Comparison of ENCODE assay signal across 24 mouse cellular contexts in the genomic region with DNA sequence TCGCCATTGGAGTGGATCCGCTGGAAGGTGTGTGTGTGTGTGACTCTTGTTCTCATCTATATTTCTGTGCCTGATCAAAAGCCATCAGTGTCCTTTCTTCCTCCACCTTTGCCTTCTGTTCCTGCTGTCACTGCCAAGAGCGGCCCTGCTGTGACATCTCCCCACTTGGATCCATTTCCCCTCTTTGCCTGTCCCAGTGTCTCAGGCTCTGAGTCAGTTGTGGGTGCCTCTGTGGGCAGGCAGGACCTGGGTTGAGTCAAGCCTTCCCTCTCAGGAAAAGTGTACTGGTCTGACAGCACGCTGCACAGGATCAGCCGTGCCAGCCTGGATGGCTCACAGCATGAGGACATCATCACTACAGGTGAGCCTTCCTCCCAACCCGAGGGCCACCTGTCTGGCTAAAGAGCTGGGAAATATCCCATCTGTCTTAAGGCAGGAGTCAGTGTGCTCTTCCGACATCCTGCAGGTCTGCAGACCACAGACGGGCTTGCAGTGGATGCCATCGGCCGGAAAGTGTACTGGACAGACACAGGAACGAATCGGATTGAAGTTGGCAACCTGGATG. TPM values are rescaled to one million over a fixed set of nuclear protein-coding genes. Genes with fewer than 3 reads are reported as not detected.
DNase-seq lines count a peak whose midpoint lies in the region; ATAC-seq and TF ChIP-seq lines count a peak whose summit lies in the region.
"Had no signal": no experiment of that assay in that cellular context is flagged by ENCODE, and none has a peak within 500 bp of the region (broad histone marks: within the 10 kb centered on the region; RNA-seq: fewer than 3 reads in every experiment).

No protein-coding gene starts in this region.

- no peak for TF ChIP-seq CTCF in cerebellum, adult 2 months (IDR thresholded peaks at IDR 0.05; ENCODE audit: borderline replicate concordance, insufficient read depth, low read depth, low read length)

- TF ChIP-seq POLR2A in cerebellum, adult 2 months (IDR thresholded peaks at IDR 0.05; ENCODE audit: borderline replicate concordance, insufficient read depth, low read length), result 0 out of 2 replicates have a peak, but pooled peaks have one; percentile 30

- ATAC-seq in cerebellum, adult (ENCODE audit: insufficient number of reproducible peaks, low FRiP score, low TSS enrichment), result peak; percentile 89
- ATAC-seq: CD4-positive, CD25-positive, alpha-beta regulatory T cell, adult 4 months; forebrain, embryonic 14.5 days; hindbrain, postnatal 0 days had no signal

- peak overlapping the region; percentile 89 for H3K27ac ChIP-seq in cerebellum, adult 2 months (ENCODE audit: insufficient read depth, low read length)
- H3K27ac ChIP-seq: embryonic facial prominence, embryonic 15.5 days; forebrain, embryonic 10.5 days; gastrocnemius, adult 2 months; heart, adult 2 months; heart, embryonic 15.5 days; hindbrain, embryonic 13.5 days; hindbrain, postnatal 0 days had no signal

- peaks cover 32% of the 10 kb centered on the region for H3K4me1 ChIP-seq in cerebellum, adult 2 months (ENCODE audit: control insufficient read depth, insufficient read depth, low read length)
- H3K4me1 ChIP-seq: embryonic facial prominence, embryonic 15.5 days; forebrain, embryonic 10.5 days; heart, embryonic 15.5 days; hindbrain, embryonic 13.5 days had no signal

- H3K27me3 ChIP-seq in cerebellum, adult 2 months (ENCODE audit: control insufficient read depth, insufficient read depth, low read length), result no peaks in the 10 kb centered on the region
- H3K27me3 ChIP-seq: embryonic facial prominence, embryonic 15.5 days; heart, embryonic 15.5 days; hindbrain, embryonic 13.5 days had no signal

- no peak overlapping the region for H3K4me3 ChIP-seq in cerebellum, adult 2 months (replicated peaks; ENCODE audit: insufficient read depth, low read depth, low read length)
- H3K4me3 ChIP-seq: embryonic facial prominence, embryonic 15.5 days; erythroblast, embryonic 14.5 days; forebrain, embryonic 10.5 days; gastrocnemius, adult 2 months; heart, adult 2 months; heart, embryonic 15.5 days; hindbrain, embryonic 13.5 days had no signal

- WGBS in cerebellum, adult 2 months, result 10% methylated on average over 12 of the region's 12 CpGs

- DNase-seq in cerebellum, postnatal 4 days (ENCODE audit: low spot score in 2 of 2), result no peak
- peak; percentile 90 to 96 for DNase-seq in cerebellum, adult 2 months
- peak; percentile 66 to 79 for DNase-seq in cerebellum, postnatal 10 days
- DNase-seq in gastrocnemius, postnatal 4 days (ENCODE audit: low spot score in 2 of 2), result no peak
- DNase-seq in adrenal gland, adult 2 months, result no peak
- DNase-seq in layer of hippocampus, adult 18-20 months (ENCODE audit: low spot score in 2 of 2), result no peak
- DNase-seq: adrenal gland, postnatal 14 days; B cell, adult 2 months; embryo, embryonic 11 days; gastrocnemius, adult 2 months; gastrocnemius, postnatal 25 days; heart, adult 2 months; heart, postnatal 14 days; kidney, adult 11 months had no signal

RNA-seq across cellular contexts. Expression of a gene that starts 34.4 kb away (rescaled TPM):
- polyA plus RNA-seq in cerebellum, adult 2 months (2012; rRNA removed), result 97.8 and 121 TPM in 2 replicates
- total RNA-seq in gastrocnemius, postnatal 4 days (2021), result 10 to 100 TPM; 61.6 to 63.3 TPM
- total RNA-seq in adrenal gland, adult 2 months (2021), result 10 to 100 TPM; 36.6 to 40.3 TPM
- 2.3 and 2.9 TPM in 2 replicates for polyA plus RNA-seq in adrenal gland, adult 2 months (2012; rRNA removed)
- total RNA-seq in layer of hippocampus, adult 18-20 months (2021), result 100 to 1,000 TPM; 110 to 118 TPM

RNA-seq across cellular contexts. Expression of a gene that starts 34.8 kb away (rescaled TPM):
- polyA plus RNA-seq in cerebellum, adult 2 months (2012; rRNA removed), result 5.5 and 5.9 TPM in 2 replicates
- 10 to 100 TPM; 33.8 to 34.7 TPM for total RNA-seq in gastrocnemius, postnatal 4 days (2021)
- 1 to 10 TPM; 3.5 to 6.5 TPM for total RNA-seq in adrenal gland, adult 2 months (2021)
- 2.0 and 2.4 TPM in 2 replicates for polyA plus RNA-seq in adrenal gland, adult 2 months (2012; rRNA removed)
- 10 to 100 TPM; 27.2 to 31.2 TPM for total RNA-seq in layer of hippocampus, adult 18-20 months (2021)
- polyA plus RNA-seq: erythroblast, embryonic 14.5 days; G1E had no signal

RNA-seq across cellular contexts. Expression of a gene that starts 47.6 kb away (rescaled TPM):
- polyA plus RNA-seq in cerebellum, adult 2 months (2012; rRNA removed), result 103 and 106 TPM in 2 replicates
- total RNA-seq in gastrocnemius, postnatal 4 days (2021), result 10 to 100 TPM; 13.8 to 18.2 TPM
- 10 to 100 TPM; 14.7 to 19.2 TPM for total RNA-seq in adrenal gland, adult 2 months (2021)
- 14.9 and 16.0 TPM in 2 replicates for polyA plus RNA-seq in adrenal gland, adult 2 months (2012; rRNA removed)
- 100 to 1,000 TPM; 111 to 121 TPM for total RNA-seq in layer of hippocampus, adult 18-20 months (2021)

Comparison
In these comparisons a context has a peak if more than half of its experiments do, and no peak if none do; other contexts are left out.
1. DNase-seq: peak in cerebellum, adult 2 months (2 of 2) and cerebellum, postnatal 10 days (2 of 2); none in cerebellum, postnatal 4 days (0 of 2), gastrocnemius, postnatal 4 days (0 of 2), adrenal gland, adult 2 months (single experiment) and layer of hippocampus, adult 18-20 months (0 of 2).
2. RNA of a gene that starts 47.6 kb away (total RNA-seq): 111 to 121 TPM in layer of hippocampus, adult 18-20 months; 14.7 to 19.2 TPM in adrenal gland, adult 2 months and 13.8 to 18.2 TPM in gastrocnemius, postnatal 4 days; every median in the first group is over 4 times any median in the second.